Mouse (Mus musculus): ENCODE measurements at regions not wholly inside any gene's neighbourhood (a gene's known extent, or its start where the extent isn't known, plus 50 kb on each side); places are given as distances from the start of the nearest gene placed in this dataset.

- TF ChIP-seq SIN3A (IDR thresholded peaks at IDR 0.05; ENCODE audit: low read length) (no peak), MAFK (IDR thresholded peaks at IDR 0.05; ENCODE audit: insufficient replicate concordance, low read length) (no peak), HCFC1 (IDR thresholded peaks at IDR 0.05; ENCODE audit: low read depth, low read length) (no peak)
Measured at GRCm38 (mm10) chr2:129952486-129952885, 59.7 kb upstream of the Tgm3 start.
